Mouse (Mus musculus) E14TG2a.4 (cell line): Measurements from ENCODE around the gene Nkain4.

Experiments
- CTCF ChIP-seq: conservative IDR thresholded peaks from 2 replicates; pipeline ENCODE4 v1.5.1; 2014; ENCODE audit warnings: low read length
- POU5F1 ChIP-seq: IDR thresholded peaks from 2 replicates; pipeline ENCODE4 v1.6.1; 2014; ENCODE audit warnings: low read length, borderline replicate concordance

DNA sequence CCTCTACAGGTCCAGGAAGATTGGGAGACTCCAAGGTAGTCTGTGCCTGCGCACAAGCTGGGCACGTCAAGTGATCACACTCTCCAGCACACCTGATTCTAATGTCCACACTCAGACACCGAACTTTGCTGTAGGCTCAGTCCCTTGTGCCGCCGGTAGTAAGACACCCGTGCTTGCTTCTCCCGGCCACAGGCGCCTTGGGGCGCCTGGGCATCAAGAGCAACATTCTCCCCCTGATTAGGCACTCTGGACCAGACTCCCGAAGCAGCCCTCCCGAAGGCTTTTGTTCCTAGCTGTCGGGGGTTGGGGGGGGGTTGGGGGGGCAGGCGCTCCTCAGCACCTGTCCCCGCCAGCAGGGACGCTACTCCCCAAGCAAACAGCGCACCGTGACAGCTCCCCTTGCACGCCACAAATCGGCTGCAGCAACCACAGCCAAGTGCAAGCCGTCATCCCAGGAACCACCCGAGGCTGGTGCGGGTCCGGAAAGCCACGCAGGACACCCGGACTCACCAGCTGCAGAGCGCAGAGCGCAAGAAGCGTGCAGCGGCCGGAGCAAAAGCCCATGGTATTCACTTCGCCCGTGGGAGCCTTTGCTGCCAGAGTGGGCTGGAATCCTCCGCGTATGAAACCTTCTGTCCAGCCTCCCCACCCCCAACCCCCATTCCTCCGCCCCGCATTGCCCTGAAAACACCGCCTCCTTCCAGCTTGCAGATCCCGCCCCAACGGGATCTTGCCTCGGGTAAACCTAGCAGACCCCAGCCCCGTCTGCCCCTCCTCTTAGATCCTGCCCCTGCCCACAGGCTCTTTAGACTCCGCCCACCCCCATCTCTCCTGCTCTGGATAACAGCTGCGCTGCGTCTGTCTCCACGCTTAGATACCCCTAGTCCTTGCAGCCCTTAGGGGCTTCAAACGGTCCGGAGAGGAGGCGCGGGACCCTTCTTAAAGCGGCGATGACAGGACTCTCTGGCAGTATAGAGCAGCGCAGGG is at the start of gene Nkain4:
- TF ChIP-seq CTCF: no peak
- no peak for TF ChIP-seq POU5F1
